Mouse (Mus musculus) G1E (cell line): Measurements from ENCODE around the gene Mroh9.

Source experiments
- CTCF ChIP-seq: IDR thresholded peaks from 2 replicates; pipeline ENCODE4 v1.5.1; 2012; ENCODE audit warnings: low read depth, low read length, inconsistent platforms, mixed read lengths
- GATA2 ChIP-seq: IDR thresholded peaks from 2 replicates; pipeline ENCODE4 v1.6.1; 2012; ENCODE audit warnings: low read depth, low read length, inconsistent platforms, borderline replicate concordance

GRCm38 (mm10) chr1:162986121-162986748, 99.2 kb downstream of the Mroh9 start:
- TF ChIP-seq GATA2 (no peak), CTCF (no peak)
